Mouse (Mus musculus): ENCODE data around the gene Styxl1.

GRCm38 (mm10) chr5:135725991-135726390, 52.2 kb downstream of the Styxl1 start:
- TF ChIP-seq CEBPB (IDR thresholded peaks at IDR 0.05; ENCODE audit: insufficient read depth, poor library complexity, severe bottlenecking): no peak
- TF ChIP-seq POLR2A (IDR thresholded peaks at IDR 0.05; ENCODE audit: insufficient read length, low read depth): no peak

All from myocyte (in vitro differentiated cells).